Mouse (Mus musculus): ENCODE results near the gene Efcab8. TPM values are rescaled to one million over a fixed set of nuclear protein-coding genes. Genes with fewer than 3 reads are reported as not detected.
"Not testable (repeated sequence)": the region's sequence is repeated elsewhere in the genome, so short reads cannot be mapped to it uniquely, and the experiment has no call there.

The Efcab8 gene
- polyA plus RNA-seq, 1 experiment = 0.19 TPM

DNA sequence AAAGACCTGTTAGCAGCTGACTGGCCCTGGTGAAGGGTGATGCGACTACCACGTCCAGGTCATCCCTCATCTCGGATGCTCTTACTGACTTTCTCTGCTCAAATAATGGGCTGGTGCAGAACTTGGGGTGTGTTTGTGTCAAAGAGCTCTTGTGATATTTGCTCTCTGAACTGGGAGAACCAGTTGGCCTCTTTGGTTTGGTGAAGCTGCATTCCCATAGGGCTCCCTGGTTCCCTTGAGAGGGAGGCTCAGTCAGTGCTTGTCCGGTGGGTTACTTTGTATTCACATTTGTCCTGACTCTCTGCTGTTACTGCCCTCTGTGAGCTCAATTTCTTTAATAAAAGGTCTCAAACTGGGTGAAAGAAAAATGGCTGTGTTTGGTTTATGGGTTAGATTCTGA, 6.8 kb upstream of the Efcab8 start:
- no peaks in the 10 kb centered on the region for H3K4me1 ChIP-seq (ENCODE audit: control insufficient read depth, insufficient read depth, low read length)
- no peak overlapping the region for H3K4me3 ChIP-seq (replicated peaks; ENCODE audit: extremely low read depth, low read depth, low read length)
- no peak for TF ChIP-seq POLR2A (IDR thresholded peaks at IDR 0.05; ENCODE audit: borderline replicate concordance, extremely low read depth, low read depth, low read length)
- no peak for TF ChIP-seq CTCF (IDR thresholded peaks at IDR 0.05; ENCODE audit: insufficient read depth, low read length)
- no peak for DNase-seq
- 71% methylated on average over 4 of the region's 4 CpGs for WGBS

- TF ChIP-seq POLR2A (IDR thresholded peaks at IDR 0.05; ENCODE audit: borderline replicate concordance, extremely low read depth, low read depth, low read length) (no peak), CTCF (IDR thresholded peaks at IDR 0.05; ENCODE audit: insufficient read depth, low read length) (no peak)
- 93% methylated on average over 4 of the region's 4 CpGs for whole genome bisulfite sequencing
- Histone ChIP-seq H3K4me1 (ENCODE audit: control insufficient read depth, insufficient read depth, low read length) (peaks cover 3% of the 10 kb centered on the region; the same call in 1 of the 2 replicates), H3K4me3 (replicated peaks; ENCODE audit: extremely low read depth, low read depth, low read length) (no peak overlapping the region)
- DNase-seq = no peak
Observed at GRCm38 (mm10) chr2:153775472-153775871, 4.3 kb upstream of the Efcab8 start.

DNA sequence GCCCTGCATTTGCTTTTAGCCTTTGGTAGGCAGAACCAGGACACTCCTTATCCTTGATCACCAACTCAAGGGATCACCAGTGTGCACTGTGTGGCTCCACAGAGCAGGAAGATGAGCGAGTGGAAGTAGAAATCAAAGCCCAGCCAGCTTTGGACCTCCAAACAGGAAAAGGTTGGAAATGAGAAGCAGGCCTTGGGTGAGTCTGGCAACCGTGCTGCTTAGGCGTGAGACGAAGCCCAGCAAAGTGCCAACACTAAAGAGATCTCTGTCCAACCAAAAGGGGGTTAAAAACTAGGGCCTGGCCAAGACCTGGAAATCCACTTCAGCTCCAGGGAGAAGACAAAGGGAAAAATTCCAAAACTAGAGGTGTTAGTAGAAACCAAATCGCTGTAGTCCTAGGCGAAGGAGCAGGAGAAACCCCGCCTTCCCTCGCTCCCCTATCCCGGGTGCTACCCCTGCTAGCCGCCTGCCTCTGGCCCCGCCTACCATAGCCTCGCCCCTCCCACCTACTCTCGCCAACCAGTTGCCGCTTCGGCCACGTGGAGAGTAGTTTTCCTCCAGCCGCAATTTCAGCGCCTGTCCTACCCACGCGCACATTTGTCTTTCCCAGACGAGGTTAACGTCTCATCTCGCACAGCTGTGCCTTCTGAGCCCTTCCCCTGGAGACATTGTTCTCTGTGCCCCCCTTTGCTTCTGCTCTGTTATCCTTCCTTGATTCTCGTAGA, 931 bp upstream of the Efcab8 start:
- DNase-seq = peak; percentile 82
- WGBS = 5% methylated on average over 23 of the region's 24 CpGs

DNA sequence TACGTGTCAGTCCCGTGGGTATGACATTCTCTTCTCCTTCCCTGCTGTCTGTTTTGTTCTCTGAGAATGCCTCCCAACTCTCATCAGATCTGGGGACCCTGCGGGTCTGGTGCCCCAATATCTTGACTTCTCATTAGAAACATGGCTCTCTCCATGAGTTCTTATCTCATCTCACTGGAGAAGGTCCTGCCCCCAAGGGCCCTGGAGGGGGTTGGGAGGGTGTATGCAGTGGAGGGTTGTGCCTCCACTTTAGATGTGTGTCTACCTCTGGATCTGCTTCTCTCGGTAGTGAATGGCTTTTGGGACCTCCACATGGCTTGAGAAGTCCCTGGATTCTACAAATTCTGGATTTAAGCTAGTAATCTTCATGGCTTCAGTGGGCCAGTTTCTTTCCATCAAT, 1.4 kb downstream of the Efcab8 start:
- Histone ChIP-seq H3K4me1 (ENCODE audit: control insufficient read depth, insufficient read depth, low read length) (peaks cover 3% of the 10 kb centered on the region; the same call in 1 of the 2 replicates), H3K4me3 (replicated peaks; ENCODE audit: extremely low read depth, low read depth, low read length) (no peak overlapping the region)
- DNase-seq = no peak
- WGBS = 91% methylated on average over 4 of the region's 4 CpGs
- TF ChIP-seq POLR2A (IDR thresholded peaks at IDR 0.05; ENCODE audit: borderline replicate concordance, extremely low read depth, low read depth, low read length) = no peak
- TF ChIP-seq CTCF (IDR thresholded peaks at IDR 0.05; ENCODE audit: insufficient read depth, low read length) = no peak

More for the DNA sequence above, 931 bp upstream of the Efcab8 start:
- TF ChIP-seq CTCF (IDR thresholded peaks at IDR 0.05; ENCODE audit: insufficient read depth, low read length) (no peak), POLR2A (IDR thresholded peaks at IDR 0.05; ENCODE audit: borderline replicate concordance, extremely low read depth, low read depth, low read length) (no peak)
- peaks cover 3% of the 10 kb centered on the region; the same call in 1 of the 2 replicates for H3K4me1 ChIP-seq (ENCODE audit: control insufficient read depth, insufficient read depth, low read length)
- H3K4me3 ChIP-seq (replicated peaks; ENCODE audit: extremely low read depth, low read depth, low read length) = peak overlapping the region; percentile 58

DNA sequence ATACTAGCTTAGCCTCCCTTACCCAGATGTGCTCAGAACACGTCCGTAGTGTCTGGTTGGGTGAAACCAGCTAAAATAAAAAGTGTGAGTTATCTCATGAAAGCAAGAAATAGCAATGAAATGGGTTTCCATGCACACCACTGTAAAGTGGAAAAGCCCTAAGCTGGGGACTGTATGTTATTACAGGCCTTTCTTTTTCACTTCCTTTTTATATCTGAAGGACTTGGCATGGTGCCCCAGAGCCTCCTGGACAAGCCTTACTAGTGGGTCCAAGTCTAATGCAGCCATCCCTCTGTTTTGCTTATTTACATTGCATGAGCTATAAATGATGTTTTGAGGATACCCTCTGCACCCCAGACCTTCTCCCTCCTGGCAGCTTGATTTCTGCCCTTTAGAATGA, 4.9 kb downstream of the Efcab8 start:
- WGBS = 88% methylated on average over 2 of the region's 2 CpGs
- Histone ChIP-seq H3K4me3 (replicated peaks; ENCODE audit: extremely low read depth, low read depth, low read length) (no peak overlapping the region), H3K4me1 (ENCODE audit: control insufficient read depth, insufficient read depth, low read length) (no peaks in the 10 kb centered on the region)
- DNase-seq = no peak
- no peak for TF ChIP-seq POLR2A (IDR thresholded peaks at IDR 0.05; ENCODE audit: borderline replicate concordance, extremely low read depth, low read depth, low read length)
- no peak for TF ChIP-seq CTCF (IDR thresholded peaks at IDR 0.05; ENCODE audit: insufficient read depth, low read length)

DNA sequence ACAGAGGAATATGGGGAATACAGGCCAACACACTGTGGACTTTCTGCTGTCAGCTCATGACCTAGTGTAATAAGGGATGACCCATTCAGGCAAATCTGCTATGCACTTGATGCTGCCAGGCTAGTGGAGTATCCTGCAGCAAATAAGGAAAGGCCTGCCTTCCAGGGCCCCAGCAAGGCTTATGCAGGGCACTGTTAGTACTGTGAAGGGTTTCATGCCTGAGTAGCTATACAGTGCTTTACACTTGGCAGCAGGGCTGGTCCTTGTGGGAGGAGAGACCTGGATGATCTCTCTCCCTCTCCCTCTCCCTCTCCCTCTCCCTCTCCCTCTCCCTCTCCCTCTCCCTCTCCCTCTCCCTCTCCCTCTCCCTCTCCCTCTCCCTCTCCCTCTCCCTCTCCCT, 13.6 kb downstream of the Efcab8 start:
- no peak for DNase-seq
- TF ChIP-seq POLR2A (IDR thresholded peaks at IDR 0.05; ENCODE audit: borderline replicate concordance, extremely low read depth, low read depth, low read length) (no peak), CTCF (IDR thresholded peaks at IDR 0.05; ENCODE audit: insufficient read depth, low read length) (no peak)

GRCm38 (mm10) chr2:153795090-153795489, 15.4 kb downstream of the Efcab8 start:
- peak; percentile 21 for DNase-seq
- TF ChIP-seq CTCF (IDR thresholded peaks at IDR 0.05; ENCODE audit: insufficient read depth, low read length) (peak; percentile 73), POLR2A (IDR thresholded peaks at IDR 0.05; ENCODE audit: borderline replicate concordance, extremely low read depth, low read depth, low read length) (no peak)
- Histone ChIP-seq H3K4me3 (replicated peaks; ENCODE audit: extremely low read depth, low read depth, low read length) (no peak overlapping the region), H3K4me1 (ENCODE audit: control insufficient read depth, insufficient read depth, low read length) (no peaks in the 10 kb centered on the region)
- WGBS = 62% methylated on average over 5 of the region's 5 CpGs

More for the DNA sequence above, 13.6 kb downstream of the Efcab8 start:
- H3K4me3 ChIP-seq (replicated peaks; ENCODE audit: extremely low read depth, low read depth, low read length) = no peak overlapping the region
- H3K4me1 ChIP-seq (ENCODE audit: control insufficient read depth, insufficient read depth, low read length) = no peaks in the 10 kb centered on the region

- H3K4me3 ChIP-seq (replicated peaks; ENCODE audit: extremely low read depth, low read depth, low read length); H3K4me1 ChIP-seq (ENCODE audit: control insufficient read depth, insufficient read depth, low read length): not testable (repeated sequence)
- peak; percentile 36; the same call in 1 of the 2 replicates for TF ChIP-seq CTCF (IDR thresholded peaks at IDR 0.05; ENCODE audit: insufficient read depth, low read length)
- peak; percentile 29 for DNase-seq
Observed at GRCm38 (mm10) chr2:153807464-153807863, 27.7 kb downstream of the Efcab8 start.

- no peak for TF ChIP-seq CTCF (IDR thresholded peaks at IDR 0.05; ENCODE audit: insufficient read depth, low read length)
- TF ChIP-seq POLR2A (IDR thresholded peaks at IDR 0.05; ENCODE audit: borderline replicate concordance, extremely low read depth, low read depth, low read length) = no peak
- no peak for DNase-seq
- Histone ChIP-seq H3K4me1 (ENCODE audit: control insufficient read depth, insufficient read depth, low read length) (no peaks in the 10 kb centered on the region), H3K4me3 (replicated peaks; ENCODE audit: extremely low read depth, low read depth, low read length) (no peak overlapping the region)
- WGBS = 75% methylated on average over 8 of the region's 8 CpGs
Observed at GRCm38 (mm10) chr2:153808146-153808545, 28.4 kb downstream of the Efcab8 start.

DNA sequence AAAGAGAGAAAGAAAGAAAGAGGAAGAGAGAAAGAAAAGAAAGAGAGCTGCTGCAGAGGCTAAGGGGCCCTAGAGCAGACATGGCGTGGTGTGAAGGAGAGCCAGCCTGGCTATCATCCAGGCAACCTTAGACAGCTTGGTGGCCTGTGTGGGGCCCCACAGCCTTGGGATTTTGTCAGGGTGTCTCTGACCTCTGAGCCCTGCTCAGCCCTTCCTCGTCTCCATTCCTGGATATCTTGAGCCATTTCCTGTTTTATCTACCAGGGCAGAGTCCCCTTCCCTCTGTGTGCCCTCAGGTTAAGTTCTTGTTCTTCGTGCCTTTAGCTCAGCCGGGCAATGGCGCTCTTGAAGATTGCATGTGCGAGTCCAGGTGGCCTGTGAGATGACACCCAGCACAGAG, 29.1 kb downstream of the Efcab8 start:
- DNase-seq = no peak
- TF ChIP-seq CTCF (IDR thresholded peaks at IDR 0.05; ENCODE audit: insufficient read depth, low read length) = no peak
- no peak for TF ChIP-seq POLR2A (IDR thresholded peaks at IDR 0.05; ENCODE audit: borderline replicate concordance, extremely low read depth, low read depth, low read length)
- 78% methylated on average over 6 of the region's 6 CpGs for WGBS

More for the DNA sequence above, 29.1 kb downstream of the Efcab8 start:
- H3K4me1 ChIP-seq (ENCODE audit: control insufficient read depth, insufficient read depth, low read length) = no peaks in the 10 kb centered on the region
- H3K4me3 ChIP-seq (replicated peaks; ENCODE audit: extremely low read depth, low read depth, low read length) = no peak overlapping the region
